In genomic region chr15:93763047-93763446, GRCm38 (mm10) we compare ENCODE assay signal across 22 mouse cellular contexts.
DNase-seq lines count a peak whose midpoint lies in the region; ATAC-seq and TF ChIP-seq lines count a peak whose summit lies in the region.
"Had no signal": no experiment of that assay in that cellular context is flagged by ENCODE, and none has a peak within 500 bp of the region (broad histone marks: within the 10 kb centered on the region; RNA-seq: fewer than 3 reads in every experiment).

No protein-coding gene starts in this region.

- 0 out of 2 replicates have a peak, but pooled peaks have one; percentile 26 for ATAC-seq in liver, embryonic 11.5 days (replicated peaks; ENCODE audit: low FRiP score)
- peak; percentile 82 for ATAC-seq in liver, embryonic 13.5 days (ENCODE audit: low read depth)
- ATAC-seq in liver, embryonic 14.5 days (ENCODE audit: insufficient read depth) = peak; percentile 63
- ATAC-seq: forebrain, embryonic 14.5 days; forebrain, embryonic 16.5 days had no signal

- no peak overlapping the region for H3K4me3 ChIP-seq in liver, embryonic 11.5 days (ENCODE audit: low read depth, low read length)
- H3K4me3 ChIP-seq in liver, embryonic 13.5 days (replicated peaks) = no peak overlapping the region
- H3K4me3 ChIP-seq in liver, embryonic 14.5 days (ENCODE audit: insufficient read depth in 1 of 2, low read depth in 2 of 2, low read length in 2 of 2) = no peak overlapping the region
- H3K4me3 ChIP-seq: embryonic facial prominence, embryonic 13.5 days; embryonic facial prominence, embryonic 15.5 days; erythroblast, embryonic 14.5 days; forebrain, embryonic 10.5 days; forebrain, embryonic 12.5 days had no signal

- no peaks in the 10 kb centered on the region for H3K36me3 ChIP-seq in liver, embryonic 11.5 days (ENCODE audit: control insufficient read depth, insufficient read depth, low read length)
- no peaks in the 10 kb centered on the region for H3K36me3 ChIP-seq in liver, embryonic 13.5 days
- no peaks in the 10 kb centered on the region for H3K36me3 ChIP-seq in liver, embryonic 14.5 days (replicated peaks; ENCODE audit: control insufficient read depth, insufficient read depth, low read depth)
- H3K36me3 ChIP-seq: embryonic facial prominence, embryonic 13.5 days; embryonic facial prominence, embryonic 15.5 days; forebrain, embryonic 10.5 days; forebrain, embryonic 12.5 days had no signal

- TF ChIP-seq EP300 in liver, embryonic 14.5 days (IDR thresholded peaks at IDR 0.05; ENCODE audit: low read depth) = no peak

- WGBS in liver, embryonic 11.5 days = 50% methylated on average over 5 of the region's 5 CpGs
- WGBS in liver, embryonic 13.5 days (ENCODE audit: insufficient replicate concordance) = 36% methylated on average over 5 of the region's 5 CpGs
- WGBS in liver, embryonic 14.5 days (ENCODE audit: insufficient replicate concordance) = 25% methylated on average over 5 of the region's 5 CpGs

- no peak overlapping the region for H3K9ac ChIP-seq in liver, embryonic 11.5 days (ENCODE audit: low read depth, low read length)
- H3K9ac ChIP-seq in liver, embryonic 13.5 days = no peak overlapping the region
- no peak overlapping the region for H3K9ac ChIP-seq in liver, embryonic 14.5 days (replicated peaks)
- H3K9ac ChIP-seq: embryonic facial prominence, embryonic 13.5 days; embryonic facial prominence, embryonic 15.5 days; forebrain, embryonic 12.5 days had no signal

- TF ChIP-seq CTCF in liver, embryonic 14.5 days (IDR thresholded peaks at IDR 0.05; ENCODE audit: low read depth) = no peak

- no peaks in the 10 kb centered on the region for H3K9me3 ChIP-seq in liver, embryonic 11.5 days (ENCODE audit: control insufficient read depth, low read length)
- no peaks in the 10 kb centered on the region for H3K9me3 ChIP-seq in liver, embryonic 13.5 days (replicated peaks)
- no peaks in the 10 kb centered on the region for H3K9me3 ChIP-seq in liver, embryonic 14.5 days (ENCODE audit: control insufficient read depth, low read length)
- H3K9me3 ChIP-seq: embryonic facial prominence, embryonic 13.5 days; embryonic facial prominence, embryonic 15.5 days; forebrain, embryonic 10.5 days; forebrain, embryonic 12.5 days had no signal

- DNase-seq in liver, embryonic 11.5 days (ENCODE audit: low spot score) = no peak
- DNase-seq in liver = no peak
- DNase-seq in liver, embryonic 13.5 days = no peak
- DNase-seq in liver, embryonic 14.5 days (ENCODE audit: low read depth in 3 of 3, low spot score in 3 of 3) = no peak
- DNase-seq in adrenal gland, postnatal 36 days = no peak
- DNase-seq in cerebellum, adult 8-10 months = no peak
- DNase-seq: adrenal gland, adult 2 months; adrenal gland, postnatal 10 days; adrenal gland, postnatal 25 days; cerebellum, adult 11-12 months; cerebellum, adult 2 months; cerebellum, adult 9-11 months; cerebellum, postnatal 14 days; cerebellum, postnatal 36 days; embryo, embryonic 11 days had no signal

- no peak overlapping the region for H3K4me2 ChIP-seq in liver, embryonic 11.5 days
- no peak overlapping the region for H3K4me2 ChIP-seq in liver, embryonic 13.5 days
- no peak overlapping the region for H3K4me2 ChIP-seq in liver, embryonic 14.5 days (ENCODE audit: low read depth)
- H3K4me2 ChIP-seq: embryonic facial prominence, embryonic 13.5 days; embryonic facial prominence, embryonic 15.5 days; forebrain, embryonic 12.5 days had no signal

- H3K4me1 ChIP-seq in liver, embryonic 11.5 days (replicated peaks; ENCODE audit: control insufficient read depth, insufficient read depth, low read length) = no peaks in the 10 kb centered on the region
- peaks cover 4% of the 10 kb centered on the region for H3K4me1 ChIP-seq in liver, embryonic 13.5 days (replicated peaks)
- peaks cover 0 to 5% of the 10 kb centered on the region in 2 experiments; a peak in 2 of 4 replicates for H3K4me1 ChIP-seq in liver, embryonic 14.5 days (replicated peaks; ENCODE audit: control insufficient read depth in 2 of 2, insufficient read depth in 2 of 2, low read length in 1 of 2)
- H3K4me1 ChIP-seq: forebrain, embryonic 10.5 days; forebrain, embryonic 12.5 days had no signal

- H3K27ac ChIP-seq in liver, embryonic 11.5 days (ENCODE audit: low read depth, low read length) = no peak overlapping the region
- no peak overlapping the region for H3K27ac ChIP-seq in liver, embryonic 13.5 days
- H3K27ac ChIP-seq in liver, embryonic 14.5 days = no peak overlapping the region
- H3K27ac ChIP-seq: embryonic facial prominence, embryonic 13.5 days; embryonic facial prominence, embryonic 15.5 days; forebrain, embryonic 10.5 days; forebrain, embryonic 12.5 days had no signal

- H3K27me3 ChIP-seq in liver, embryonic 11.5 days (replicated peaks; ENCODE audit: control insufficient read depth, insufficient read depth, low read length) = no peaks in the 10 kb centered on the region
- H3K27me3 ChIP-seq in liver, embryonic 13.5 days = no peaks in the 10 kb centered on the region
- H3K27me3 ChIP-seq in liver, embryonic 14.5 days (ENCODE audit: control insufficient read depth, insufficient read depth, low read length) = no peaks in the 10 kb centered on the region
- H3K27me3 ChIP-seq: embryonic facial prominence, embryonic 13.5 days; embryonic facial prominence, embryonic 15.5 days; forebrain, embryonic 12.5 days had no signal

Comparison
In these comparisons a context has a peak if more than half of its experiments do, and no peak if none do; other contexts are left out.
1. ATAC-seq: peak in every context shown above with its lines; median percentile 82 in liver, embryonic 13.5 days; 63 in liver, embryonic 14.5 days; 26 in liver, embryonic 11.5 days.